Mouse (Mus musculus): ENCODE results near the gene Aaed1. TPM values are rescaled to one million over a fixed set of nuclear protein-coding genes. Genes with fewer than 3 reads are reported as not detected.

The Aaed1 gene
- 7.9 and 8.7 TPM in 2 replicates for polyA plus RNA-seq (2014; fragmentation: Nextera tagmentation; extraction: Ambion mirVana)

DNA sequence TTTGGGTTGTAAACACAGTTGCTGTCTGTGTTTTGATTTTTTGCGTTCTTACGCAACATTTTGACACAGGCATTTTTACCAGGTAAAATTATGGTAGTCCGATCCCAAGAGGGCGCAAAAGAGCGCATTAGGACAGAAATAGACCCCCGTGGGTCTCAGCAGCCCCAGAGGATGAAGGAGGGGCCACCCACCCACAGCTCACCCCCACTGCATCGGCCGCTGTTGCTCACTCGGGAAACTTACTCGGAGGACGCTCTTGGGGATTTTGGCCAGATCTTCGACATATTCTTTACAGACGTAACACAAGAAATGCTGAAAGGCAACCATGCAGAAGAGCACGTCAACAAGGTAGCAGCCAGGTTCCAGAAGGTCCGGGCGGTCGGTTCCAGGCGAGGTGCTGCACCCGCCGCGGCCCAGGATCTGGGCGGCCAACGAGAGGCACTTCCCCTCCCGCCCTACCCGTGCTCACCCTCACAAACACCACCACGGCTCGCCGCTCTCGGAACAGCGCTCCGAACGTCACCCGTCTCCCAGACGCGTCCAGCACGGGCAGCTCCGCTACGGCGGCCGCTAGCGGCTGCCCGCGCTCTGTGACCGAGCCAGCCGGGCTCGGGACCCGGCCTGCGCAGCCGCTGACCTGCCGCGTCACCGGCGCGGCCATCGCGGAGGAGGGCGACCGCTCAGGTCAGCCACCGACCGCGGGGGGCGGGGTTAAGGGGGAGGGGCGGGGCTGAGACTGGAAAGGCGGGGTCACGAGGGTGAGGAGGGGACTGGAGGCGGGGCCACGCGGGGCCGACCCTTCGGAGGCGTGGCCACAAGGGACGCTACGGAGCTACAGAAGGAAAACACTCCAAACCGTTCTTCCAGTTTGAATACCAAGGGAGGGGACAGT lies at the start of gene Aaed1:
Gene Aaed1, minus strand, starts transcription at position 687 of the 892 bp plus-strand sequence.
- no peaks in the 10 kb centered on the region for H3K9me3 ChIP-seq (replicated peaks; ENCODE audit: control insufficient read depth, low read length)
- peak within 1 kb of the TSS; percentile 77 for H3K27ac ChIP-seq (ENCODE audit: low read depth, low read length)
- peak within 1 kb of the TSS; percentile 61 for H3K4me2 ChIP-seq (ENCODE audit: low read length)
- DNase-seq (ENCODE audit: low spot score): peak; percentile 88
- no peaks in the 10 kb centered on the region for H3K4me1 ChIP-seq (ENCODE audit: control insufficient read depth, insufficient read depth, low read length)
- H3K9ac ChIP-seq (ENCODE audit: low read length): peak within 1 kb of the TSS; percentile 64
- whole genome bisulfite sequencing: under 1% methylated on average over 71 of the region's 74 CpGs
- peak; percentile 91 for ATAC-seq
- 0 out of 2 replicates have a peak, but pooled peaks cover under 1% of the 10 kb centered on the region for H3K36me3 ChIP-seq (ENCODE audit: control insufficient read depth, insufficient read depth, low read length)
- no peaks in the 10 kb centered on the region for H3K27me3 ChIP-seq (replicated peaks; ENCODE audit: control insufficient read depth, insufficient read depth, low read length)
- H3K4me3 ChIP-seq (ENCODE audit: low read depth, low read length): peak within 1 kb of the TSS; percentile 63

DNA sequence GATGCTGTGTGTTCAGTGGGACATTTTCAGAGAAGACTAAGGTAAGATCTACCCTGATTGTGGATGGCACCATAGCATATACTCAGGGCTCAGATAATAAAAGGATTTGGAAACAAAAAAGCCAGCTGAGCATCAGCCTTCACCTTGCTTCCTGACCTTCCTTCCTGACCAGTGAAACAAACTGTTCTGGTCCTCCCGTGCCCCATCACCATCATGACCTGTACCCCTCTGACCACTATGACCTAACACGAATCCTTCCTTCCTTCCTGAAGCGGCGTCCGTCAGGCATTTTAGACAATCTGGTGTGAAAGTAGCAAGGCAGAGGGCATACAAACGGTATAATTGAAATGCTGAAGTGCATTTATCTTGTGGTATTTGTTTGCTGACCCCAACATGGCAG lies 49.6 kb upstream of the Aaed1 start:
- H3K36me3 ChIP-seq (ENCODE audit: control insufficient read depth, insufficient read depth, low read length): peaks cover 50% of the 10 kb centered on the region
- no peak for DNase-seq (ENCODE audit: low spot score)
- H3K4me2 ChIP-seq (ENCODE audit: low read length): no peak overlapping the region
- ATAC-seq: no peak
- no peaks in the 10 kb centered on the region for H3K4me1 ChIP-seq (ENCODE audit: control insufficient read depth, insufficient read depth, low read length)
- H3K4me3 ChIP-seq (ENCODE audit: low read depth, low read length): no peak overlapping the region
- no peak overlapping the region for H3K27ac ChIP-seq (ENCODE audit: low read depth, low read length)
- no peak overlapping the region for H3K9ac ChIP-seq (ENCODE audit: low read length)
- 93% methylated on average over 6 of the region's 6 CpGs for WGBS
- H3K27me3 ChIP-seq (replicated peaks; ENCODE audit: control insufficient read depth, insufficient read depth, low read length): no peaks in the 10 kb centered on the region
- H3K9me3 ChIP-seq (replicated peaks; ENCODE audit: control insufficient read depth, low read length): no peaks in the 10 kb centered on the region

DNA sequence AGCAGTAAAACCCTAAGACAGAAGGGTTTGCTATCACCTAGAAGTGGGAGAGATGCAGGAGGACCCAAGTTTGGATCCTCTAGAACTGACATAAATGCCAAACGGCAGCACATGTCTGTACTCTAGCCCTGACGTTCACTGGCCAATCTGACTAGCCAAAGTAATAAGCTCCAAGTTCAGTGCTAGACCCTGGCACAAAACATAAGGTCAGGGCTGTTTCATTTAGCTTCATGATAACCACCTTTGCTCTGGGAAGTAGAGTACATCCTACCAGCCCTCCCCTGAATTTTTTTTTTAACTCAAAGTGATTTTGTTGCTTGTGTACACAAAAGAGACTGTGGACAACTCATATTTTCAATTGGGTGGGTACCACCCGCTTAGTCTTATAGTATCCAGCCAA lies 48.5 kb upstream of the Aaed1 start:
- WGBS: 88% methylated on average over 3 of the region's 3 CpGs
- no peak overlapping the region for H3K27ac ChIP-seq (ENCODE audit: low read depth, low read length)
- H3K4me1 ChIP-seq (ENCODE audit: control insufficient read depth, insufficient read depth, low read length): no peaks in the 10 kb centered on the region
- no peaks in the 10 kb centered on the region for H3K9me3 ChIP-seq (replicated peaks; ENCODE audit: control insufficient read depth, low read length)
- ATAC-seq (no peak), DNase-seq (ENCODE audit: low spot score) (no peak)
- H3K27me3 ChIP-seq (replicated peaks; ENCODE audit: control insufficient read depth, insufficient read depth, low read length): no peaks in the 10 kb centered on the region
- H3K4me2 ChIP-seq (ENCODE audit: low read length): no peak overlapping the region
- no peak overlapping the region for H3K4me3 ChIP-seq (ENCODE audit: low read depth, low read length)
- no peak overlapping the region for H3K9ac ChIP-seq (ENCODE audit: low read length)
- peaks cover 38% of the 10 kb centered on the region for H3K36me3 ChIP-seq (ENCODE audit: control insufficient read depth, insufficient read depth, low read length)

DNA sequence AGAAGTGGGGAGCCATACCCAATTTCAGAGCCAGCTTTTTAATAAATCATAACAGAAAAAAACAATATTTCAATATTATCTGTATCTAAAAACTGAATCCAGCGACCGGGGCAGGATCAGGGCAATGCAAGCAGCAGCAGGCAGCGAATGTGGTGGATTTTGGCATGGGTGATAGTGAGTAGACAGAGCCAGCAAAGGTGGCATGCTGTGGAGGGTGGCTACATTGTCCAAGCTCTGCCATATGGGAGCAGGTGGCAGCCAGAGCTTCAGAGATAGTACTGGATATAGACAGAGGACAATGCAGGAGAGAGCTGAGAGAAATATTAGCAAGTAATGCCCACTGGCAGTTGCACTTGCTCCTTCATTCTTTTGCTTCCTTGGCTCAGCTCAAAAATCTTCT lies 47.2 kb upstream of the Aaed1 start:
- ATAC-seq: no peak
- no peaks in the 10 kb centered on the region for H3K27me3 ChIP-seq (replicated peaks; ENCODE audit: control insufficient read depth, insufficient read depth, low read length)
- no peaks in the 10 kb centered on the region for H3K4me1 ChIP-seq (ENCODE audit: control insufficient read depth, insufficient read depth, low read length)
- H3K4me2 ChIP-seq (ENCODE audit: low read length): no peak overlapping the region
- DNase-seq (ENCODE audit: low spot score): no peak
- H3K9ac ChIP-seq (ENCODE audit: low read length): no peak overlapping the region
- 82% methylated on average over 3 of the region's 3 CpGs for WGBS
- H3K27ac ChIP-seq (ENCODE audit: low read depth, low read length): no peak overlapping the region
- no peak overlapping the region for H3K4me3 ChIP-seq (ENCODE audit: low read depth, low read length)
- peaks cover 25% of the 10 kb centered on the region for H3K36me3 ChIP-seq (ENCODE audit: control insufficient read depth, insufficient read depth, low read length)
- no peaks in the 10 kb centered on the region for H3K9me3 ChIP-seq (replicated peaks; ENCODE audit: control insufficient read depth, low read length)

DNA sequence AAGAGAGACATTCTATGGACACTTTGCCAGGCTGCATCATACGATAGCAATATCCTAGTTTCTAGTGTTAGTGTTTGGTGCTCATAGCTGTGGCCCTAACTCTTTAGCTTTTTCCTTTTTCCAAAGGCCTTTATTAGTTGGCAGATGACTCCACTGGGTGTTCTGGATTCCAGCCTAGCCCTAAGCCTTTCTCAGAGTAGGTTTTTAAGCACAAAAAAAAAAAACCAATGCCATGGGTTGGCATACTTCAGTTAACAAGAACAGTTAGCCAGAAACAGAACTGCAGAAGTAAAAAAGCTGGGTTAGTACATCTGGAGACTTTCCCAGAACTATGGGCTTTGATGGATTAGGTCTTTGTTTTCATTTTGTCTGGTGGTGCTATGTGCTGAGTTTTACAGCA lies 46.0 kb upstream of the Aaed1 start:
- WGBS: 82% methylated on average over 1 of the region's 1 CpGs
- H3K27ac ChIP-seq (ENCODE audit: low read depth, low read length): no peak overlapping the region
- ATAC-seq (no peak), DNase-seq (ENCODE audit: low spot score) (peak; percentile 10)
- H3K9me3 ChIP-seq (replicated peaks; ENCODE audit: control insufficient read depth, low read length): no peaks in the 10 kb centered on the region
- H3K27me3 ChIP-seq (replicated peaks; ENCODE audit: control insufficient read depth, insufficient read depth, low read length): no peaks in the 10 kb centered on the region
- H3K4me3 ChIP-seq (ENCODE audit: low read depth, low read length): no peak overlapping the region
- peaks cover 14% of the 10 kb centered on the region; the same call in 1 of the 2 replicates for H3K36me3 ChIP-seq (ENCODE audit: control insufficient read depth, insufficient read depth, low read length)
- no peak overlapping the region for H3K4me2 ChIP-seq (ENCODE audit: low read length)
- H3K9ac ChIP-seq (ENCODE audit: low read length): no peak overlapping the region
- no peaks in the 10 kb centered on the region for H3K4me1 ChIP-seq (ENCODE audit: control insufficient read depth, insufficient read depth, low read length)

DNA sequence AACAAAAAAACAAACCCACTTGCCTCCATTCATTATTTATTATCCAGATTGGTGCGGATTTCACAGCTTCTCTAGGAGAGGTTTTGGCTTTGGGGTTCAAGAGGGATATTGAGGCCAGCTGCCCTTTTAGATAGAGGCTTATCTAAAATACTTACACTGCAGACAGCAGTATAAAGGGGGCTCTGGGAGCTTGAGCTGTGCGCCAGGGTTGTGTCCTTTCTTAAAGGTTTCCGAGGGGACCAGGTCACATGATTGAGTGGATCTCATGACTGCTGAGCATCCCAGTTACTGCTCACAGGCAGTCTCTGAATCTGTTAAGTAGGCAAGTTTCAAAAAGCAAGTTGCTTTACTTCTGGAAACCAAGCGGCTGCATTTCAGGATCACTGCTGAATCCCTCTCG lies 44.9 kb upstream of the Aaed1 start:
- no peak overlapping the region for H3K9ac ChIP-seq (ENCODE audit: low read length)
- WGBS: 74% methylated on average over 5 of the region's 5 CpGs

DNA sequence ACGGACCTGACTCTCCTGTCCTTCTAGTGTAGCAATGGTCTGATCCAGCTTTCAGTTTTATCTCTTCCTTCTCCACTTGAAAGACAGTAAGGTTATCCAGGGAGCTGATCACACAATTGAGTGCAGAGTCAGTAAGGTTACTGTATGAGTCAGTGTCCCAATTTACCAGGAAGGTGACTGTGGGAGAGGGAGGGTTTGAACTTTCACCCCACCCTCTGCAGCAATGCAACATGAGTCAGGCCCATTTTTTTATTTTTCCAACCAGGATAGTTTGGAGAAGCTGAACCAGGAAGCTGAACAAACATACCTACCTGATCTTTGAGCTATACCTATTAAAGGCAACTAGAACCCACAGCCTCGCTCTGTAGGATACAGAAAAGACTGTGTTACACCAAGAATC lies 37.0 kb upstream of the Aaed1 start:
- no peak overlapping the region for H3K4me2 ChIP-seq (ENCODE audit: low read length)
- WGBS: 83% methylated on average over 2 of the region's 2 CpGs
- ATAC-seq: no peak

More for the DNA sequence above, 44.9 kb upstream of the Aaed1 start:
- no peak for ATAC-seq
- H3K4me3 ChIP-seq (ENCODE audit: low read depth, low read length): no peak overlapping the region
- no peaks in the 10 kb centered on the region for H3K9me3 ChIP-seq (replicated peaks; ENCODE audit: control insufficient read depth, low read length)
- no peak overlapping the region for H3K27ac ChIP-seq (ENCODE audit: low read depth, low read length)
- no peak overlapping the region for H3K4me2 ChIP-seq (ENCODE audit: low read length)
- H3K27me3 ChIP-seq (replicated peaks; ENCODE audit: control insufficient read depth, insufficient read depth, low read length): no peaks in the 10 kb centered on the region
- no peaks in the 10 kb centered on the region for H3K4me1 ChIP-seq (ENCODE audit: control insufficient read depth, insufficient read depth, low read length)
- H3K36me3 ChIP-seq (ENCODE audit: control insufficient read depth, insufficient read depth, low read length): 0 out of 2 replicates have a peak, but pooled peaks cover 4% of the 10 kb centered on the region
- no peak for DNase-seq (ENCODE audit: low spot score)

DNA sequence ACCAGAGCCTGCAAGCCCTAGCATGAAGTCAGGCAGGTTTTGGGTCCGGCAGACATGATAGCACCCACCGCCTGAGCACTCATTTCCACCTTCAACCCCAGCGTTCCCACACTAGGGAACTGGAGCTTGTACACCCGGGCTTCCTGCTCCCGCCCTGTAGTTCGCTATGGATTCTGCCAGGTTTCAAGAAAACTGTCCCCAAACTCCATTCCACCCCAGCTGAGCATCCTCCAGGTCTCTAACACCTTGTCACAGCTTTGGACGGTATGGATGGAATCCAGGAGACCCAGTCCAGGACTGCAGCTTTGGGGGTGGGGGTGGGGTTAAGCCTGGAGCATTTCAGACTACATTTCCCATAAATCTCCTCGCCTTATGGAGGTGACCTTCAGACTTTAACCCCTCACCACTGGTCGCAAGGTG lies 31.6 kb upstream of the Aaed1 start:
- Histone ChIP-seq H3K36me3 (ENCODE audit: control insufficient read depth, insufficient read depth, low read length) (no peaks in the 10 kb centered on the region), H3K27me3 (replicated peaks; ENCODE audit: control insufficient read depth, insufficient read depth, low read length) (no peaks in the 10 kb centered on the region), H3K9me3 (replicated peaks; ENCODE audit: control insufficient read depth, low read length) (no peaks in the 10 kb centered on the region), H3K9ac (ENCODE audit: low read length) (peak overlapping the region; percentile 61), H3K4me3 (ENCODE audit: low read depth, low read length) (peak overlapping the region; percentile 37), H3K27ac (ENCODE audit: low read depth, low read length) (no peak overlapping the region), H3K4me1 (ENCODE audit: control insufficient read depth, insufficient read depth, low read length) (no peaks in the 10 kb centered on the region), H3K4me2 (ENCODE audit: low read length) (peak overlapping the region; percentile 67)
- 2% methylated on average over 9 of the region's 9 CpGs for WGBS
- ATAC-seq (peak; percentile 86), DNase-seq (ENCODE audit: low spot score) (peak; percentile 32)

More for the DNA sequence above, 37.0 kb upstream of the Aaed1 start:
- no peaks in the 10 kb centered on the region for H3K9me3 ChIP-seq (replicated peaks; ENCODE audit: control insufficient read depth, low read length)
- H3K27ac ChIP-seq (ENCODE audit: low read depth, low read length): no peak overlapping the region
- no peaks in the 10 kb centered on the region for H3K4me1 ChIP-seq (ENCODE audit: control insufficient read depth, insufficient read depth, low read length)
- H3K27me3 ChIP-seq (replicated peaks; ENCODE audit: control insufficient read depth, insufficient read depth, low read length): no peaks in the 10 kb centered on the region
- H3K36me3 ChIP-seq (ENCODE audit: control insufficient read depth, insufficient read depth, low read length): no peaks in the 10 kb centered on the region
- DNase-seq (ENCODE audit: low spot score): no peak
- no peak overlapping the region for H3K9ac ChIP-seq (ENCODE audit: low read length)
- H3K4me3 ChIP-seq (ENCODE audit: low read depth, low read length): no peak overlapping the region

DNA sequence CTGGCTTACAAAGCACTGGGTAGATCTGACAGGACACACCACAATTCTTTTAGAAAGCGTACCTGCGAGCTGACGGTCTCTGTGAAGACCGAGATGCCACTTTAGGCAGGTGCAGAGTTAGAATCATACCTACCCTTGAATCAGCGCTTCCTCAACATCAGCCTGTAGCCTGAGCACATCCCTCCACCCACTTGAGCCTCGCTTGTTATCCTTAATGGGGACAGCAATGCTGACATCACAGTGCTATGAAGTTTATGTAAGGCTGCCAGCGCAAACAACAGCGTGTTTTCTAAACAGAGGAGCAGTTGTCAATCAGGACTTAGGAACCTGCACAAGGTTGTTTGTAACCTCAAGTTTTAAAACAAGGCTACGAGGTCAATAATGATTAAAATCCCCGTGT lies 31.1 kb upstream of the Aaed1 start:
- no peaks in the 10 kb centered on the region for H3K4me1 ChIP-seq (ENCODE audit: control insufficient read depth, insufficient read depth, low read length)
- no peak overlapping the region for H3K27ac ChIP-seq (ENCODE audit: low read depth, low read length)
- H3K9ac ChIP-seq (ENCODE audit: low read length): peak overlapping the region; percentile 61
- H3K4me2 ChIP-seq (ENCODE audit: low read length): peak overlapping the region; percentile 67
- 16% methylated on average over 10 of the region's 10 CpGs for WGBS
- H3K9me3 ChIP-seq (replicated peaks; ENCODE audit: control insufficient read depth, low read length): no peaks in the 10 kb centered on the region
- peak overlapping the region; percentile 37 for H3K4me3 ChIP-seq (ENCODE audit: low read depth, low read length)
- H3K36me3 ChIP-seq (ENCODE audit: control insufficient read depth, insufficient read depth, low read length): no peaks in the 10 kb centered on the region
- ATAC-seq (peak; percentile 44; the same call in 1 of the 2 replicates), DNase-seq (ENCODE audit: low spot score) (peak; percentile 34)
- no peaks in the 10 kb centered on the region for H3K27me3 ChIP-seq (replicated peaks; ENCODE audit: control insufficient read depth, insufficient read depth, low read length)

Measured in forebrain, embryonic 14.5 days (tissue).